Mouse (Mus musculus): ENCODE measurements around the gene Cyp4f37. TPM values are rescaled to one million over a fixed set of nuclear protein-coding genes. Genes with fewer than 3 reads are reported as not detected.
"Not testable (repeated sequence)": the region's sequence is repeated elsewhere in the genome, so short reads cannot be mapped to it uniquely, and the experiment has no call there.

Gene Cyp4f37
- total RNA-seq (2021), result not detected

- DNase-seq (ENCODE audit: low spot score in 2 of 2); intact Hi-C loops (cut with DNase I): not testable (repeated sequence)
Measured at GRCm38 (mm10) chr17:32621018-32621417, at the start of gene Cyp4f37. Gene Cyp4f37 (plus strand): TSS chr17:32621309.

DNA sequence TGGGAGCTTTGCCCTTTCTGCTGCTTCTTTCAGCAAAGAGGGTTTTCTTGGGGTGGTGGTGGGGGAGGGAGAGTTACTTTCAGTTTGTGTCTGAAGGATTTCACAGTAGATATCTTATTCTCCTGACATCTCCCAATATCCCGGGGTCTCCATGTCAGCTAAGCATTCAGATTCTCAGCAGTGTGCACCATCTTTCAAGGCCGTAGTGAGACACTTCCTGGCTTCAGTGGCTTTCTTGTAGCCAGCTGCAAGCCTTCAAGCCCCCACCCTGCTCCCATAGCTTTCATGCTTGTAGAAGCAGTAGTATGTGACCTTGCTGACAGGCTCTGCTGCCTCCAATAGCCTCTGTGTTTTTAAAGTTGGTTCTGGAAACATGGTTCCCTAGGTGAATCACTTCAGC, 47.8 kb upstream of the Cyp4f37 start:
- DNase-seq (ENCODE audit: low spot score in 2 of 2); intact Hi-C loops (cut with DNase I): not testable (repeated sequence)

- intact Hi-C loops (cut with DNase I), result no loop called here
Measured at GRCm38 (mm10) chr17:32577496-32578186, 43.5 kb upstream of the Cyp4f37 start.

DNA sequence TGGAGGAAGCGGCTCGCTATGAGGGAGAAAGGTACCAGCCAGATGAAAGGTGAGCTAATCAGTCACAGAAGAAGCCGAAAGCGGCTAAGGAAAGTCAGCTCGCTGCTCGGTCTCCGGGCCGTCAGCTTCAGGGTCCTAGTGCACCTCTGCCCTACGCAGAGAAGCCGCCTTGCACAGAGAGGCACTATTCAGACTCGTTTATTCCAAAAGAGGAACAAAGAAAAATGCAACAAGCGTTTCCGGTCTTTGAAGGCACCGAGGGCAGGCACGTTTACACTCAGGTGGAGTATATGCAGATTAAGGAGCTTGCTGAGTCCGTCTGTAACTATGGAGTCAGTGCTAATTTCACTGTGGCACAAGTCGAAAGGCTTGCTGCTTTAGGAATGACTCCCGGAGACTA, 24.6 kb upstream of the Cyp4f37 start:
- intact Hi-C loops (cut with DNase I), result no loop called here
- DNase-seq (ENCODE audit: low spot score in 2 of 2), result no peak

More at GRCm38 (mm10) chr17:32577496-32578186, 43.5 kb upstream of the Cyp4f37 start:
- no peak for DNase-seq (ENCODE audit: low spot score in 2 of 2)

DNA sequence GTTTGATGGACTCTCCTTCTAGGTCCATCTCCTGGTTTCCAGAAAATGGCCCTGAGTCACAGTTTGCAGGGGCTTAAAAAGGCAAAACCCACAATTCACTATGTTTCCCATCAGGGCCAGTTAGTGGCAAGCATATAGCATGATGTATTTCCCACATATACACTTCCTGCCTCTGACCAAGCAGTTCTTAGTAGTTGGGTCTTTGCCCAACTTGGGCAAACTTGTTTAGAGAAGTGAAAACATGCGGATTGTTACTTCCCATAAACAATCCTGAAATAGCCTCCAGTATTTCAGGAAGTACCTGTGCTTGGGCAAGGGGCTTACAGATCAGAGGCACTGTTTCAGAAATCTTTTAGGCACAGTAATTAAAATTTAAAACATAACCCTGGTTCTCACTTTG, 13.1 kb upstream of the Cyp4f37 start:
- no peak for DNase-seq (ENCODE audit: low spot score in 2 of 2)
- intact Hi-C loops (cut with DNase I), result no loop called here

DNA sequence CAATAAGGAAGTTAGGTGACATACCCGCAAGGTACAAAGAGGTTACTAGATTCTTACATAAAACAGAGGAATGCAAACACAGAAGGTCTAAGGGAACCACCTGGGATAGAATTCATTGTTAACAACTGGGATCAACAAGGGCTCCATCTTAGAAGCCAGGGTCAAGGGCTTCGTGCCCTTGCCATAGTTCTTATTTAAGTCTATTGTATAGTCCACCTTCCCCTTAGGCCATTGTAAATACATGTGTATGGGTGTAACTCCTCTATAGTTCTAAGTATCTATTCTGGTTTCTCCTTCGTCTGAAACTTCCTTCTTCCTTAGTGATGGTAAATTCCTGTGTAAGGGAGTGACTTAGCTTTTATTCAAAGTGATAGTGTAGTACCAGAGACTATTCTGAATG, 10.9 kb upstream of the Cyp4f37 start:
- intact Hi-C loops (cut with DNase I); DNase-seq (ENCODE audit: low spot score in 2 of 2): not testable (repeated sequence)

GRCm38 (mm10) chr17:32610896-32611295, 10.2 kb upstream of the Cyp4f37 start:
- DNase-seq (ENCODE audit: low spot score in 2 of 2), result no peak
- intact Hi-C loops (cut with DNase I), result no loop called here

DNA sequence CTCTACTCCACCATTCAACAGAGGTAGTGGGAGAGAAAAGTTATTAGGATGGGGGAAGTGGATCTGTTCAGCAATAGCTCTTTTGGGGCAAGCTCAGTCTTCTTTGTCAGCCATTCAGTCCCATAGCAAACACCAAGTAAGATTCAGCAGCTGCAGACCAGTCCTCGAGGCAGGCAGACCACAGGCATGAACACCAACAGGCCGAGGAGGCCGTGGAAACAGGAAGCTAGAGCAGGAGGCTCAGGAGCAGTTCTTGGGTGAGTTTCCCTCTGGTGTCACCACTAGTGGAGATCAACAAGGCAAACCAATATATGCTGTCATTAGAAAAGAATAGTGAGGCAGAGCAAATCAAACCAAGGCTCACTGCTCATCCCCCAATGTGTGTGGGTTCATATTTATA, 8.7 kb upstream of the Cyp4f37 start:
- intact Hi-C loops (cut with DNase I), result no loop called here
- DNase-seq (ENCODE audit: low spot score in 2 of 2), result no peak

- intact Hi-C loops (cut with DNase I), result no loop called here
- DNase-seq (ENCODE audit: low spot score in 2 of 2), result no peak
Measured at GRCm38 (mm10) chr17:32617252-32617651, 3.9 kb upstream of the Cyp4f37 start.

DNA sequence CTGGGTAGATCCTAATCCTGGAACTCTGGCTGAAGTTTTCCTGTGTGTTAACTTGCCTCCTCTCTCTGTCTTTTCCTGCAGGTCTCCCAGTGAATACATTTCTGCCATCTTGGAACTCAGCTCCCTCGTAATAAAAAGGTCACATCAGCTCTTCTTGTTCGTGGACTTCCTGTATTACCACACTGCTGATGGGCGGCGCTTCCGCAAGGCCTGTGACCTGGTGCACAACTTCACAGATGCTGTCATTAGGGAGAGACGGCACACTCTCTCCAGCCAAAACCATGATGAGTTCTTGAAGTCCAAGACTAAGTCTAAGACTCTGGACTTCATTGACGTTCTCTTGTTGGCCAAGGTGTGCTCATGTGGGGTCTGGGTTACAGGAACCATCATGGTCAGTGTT, 8.6 kb downstream of the Cyp4f37 start:
- DNase-seq (ENCODE audit: low spot score in 2 of 2); intact Hi-C loops (cut with DNase I): not testable (repeated sequence)

- intact Hi-C loops (cut with DNase I), result no loop called here
- no peak for DNase-seq (ENCODE audit: low spot score in 2 of 2)
Measured at GRCm38 (mm10) chr17:32631936-32632335, 10.8 kb downstream of the Cyp4f37 start.

GRCm38 (mm10) chr17:32634242-32634971, 13.3 kb downstream of the Cyp4f37 start:
- not testable (repeated sequence) for DNase-seq (ENCODE audit: low spot score in 2 of 2)
- intact Hi-C loops (cut with DNase I), result loop anchor here (2.0 kb wide), 1 partner anchor 86 kb away; no protein-coding TSS in a partner anchor

- DNase-seq (ENCODE audit: low spot score in 2 of 2), result peak; percentile 79 to 83
- intact Hi-C loops (cut with DNase I), result loop anchor here (2.0 to 5.0 kb wide), 3 partner anchors 47 to 317 kb away; no protein-coding TSS in a partner anchor
Measured at GRCm38 (mm10) chr17:32634972-32635314, 13.8 kb downstream of the Cyp4f37 start.

GRCm38 (mm10) chr17:32636341-32636740, 15.2 kb downstream of the Cyp4f37 start:
- intact Hi-C loops (cut with DNase I), result loop anchor here (5.0 kb wide), 2 partner anchors 46 to 316 kb away; no protein-coding TSS in a partner anchor
- DNase-seq (ENCODE audit: low spot score in 2 of 2), result no peak

DNA sequence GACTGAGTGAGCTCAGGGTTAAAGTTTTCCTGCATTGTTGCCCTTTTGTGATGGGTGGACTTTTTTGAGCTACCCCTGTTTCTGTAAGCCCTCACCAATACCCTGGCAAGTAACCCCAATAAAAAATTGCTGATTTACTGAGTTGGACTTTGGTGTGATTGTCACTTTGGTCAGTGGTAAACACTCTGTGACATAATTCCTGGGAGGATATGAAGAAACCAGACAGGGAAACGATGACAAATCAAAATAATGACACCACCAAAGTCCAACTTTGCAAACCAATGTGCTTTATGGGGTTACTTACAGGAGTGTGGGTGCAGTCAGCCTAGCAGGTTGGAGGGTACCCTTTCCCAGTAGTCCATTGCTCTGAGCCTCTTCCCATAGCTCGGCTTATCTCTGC, 16.0 kb downstream of the Cyp4f37 start:
- intact Hi-C loops (cut with DNase I), result loop anchor here (5.0 kb wide), 2 partner anchors 45 to 315 kb away; no protein-coding TSS in a partner anchor

DNA sequence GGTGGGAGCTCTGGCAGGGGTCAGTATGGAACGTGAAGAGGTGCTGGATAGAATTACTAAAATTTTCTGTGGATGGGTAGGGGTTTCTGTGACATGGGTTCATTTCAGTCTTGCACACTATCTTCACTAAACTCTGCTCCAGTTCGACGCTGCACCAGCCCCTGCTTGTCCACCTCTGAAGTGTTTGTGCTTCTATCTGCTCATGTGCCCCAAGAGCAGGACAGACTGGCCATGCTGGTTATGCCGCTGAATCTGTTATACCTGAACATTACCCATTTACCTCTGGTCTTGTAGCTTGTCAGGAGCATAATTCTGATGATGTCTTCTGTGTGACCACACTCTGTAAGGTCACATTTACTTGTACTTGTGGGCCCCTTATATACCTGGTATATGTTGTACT, 25.5 kb downstream of the Cyp4f37 start:
- no peak for DNase-seq (ENCODE audit: low spot score in 2 of 2)
- intact Hi-C loops (cut with DNase I), result no loop called here

More for the DNA sequence above, 16.0 kb downstream of the Cyp4f37 start:
- DNase-seq (ENCODE audit: low spot score in 2 of 2), result no peak

DNA sequence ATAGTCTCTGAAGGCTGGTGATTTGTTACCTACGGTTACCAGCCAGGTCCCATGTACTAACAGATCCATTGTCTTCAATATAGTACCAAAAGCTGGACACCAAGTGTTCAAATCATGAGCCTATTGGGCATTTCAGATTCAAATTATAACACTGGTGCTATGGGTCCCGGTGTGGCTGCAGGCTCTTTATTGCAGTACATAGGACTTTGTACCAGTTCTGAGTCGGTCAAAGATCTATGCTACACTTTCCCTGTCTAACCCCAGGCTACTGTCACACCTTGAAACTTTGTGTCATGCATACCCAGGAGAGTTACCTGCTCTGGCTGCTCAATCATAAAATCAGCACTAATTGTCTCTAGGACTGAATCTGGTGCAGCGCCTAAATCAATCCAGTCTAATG, 32.8 kb downstream of the Cyp4f37 start:
- intact Hi-C loops (cut with DNase I), result no loop called here
- DNase-seq (ENCODE audit: low spot score in 2 of 2), result no peak

- no peak for DNase-seq (ENCODE audit: low spot score in 2 of 2)
- intact Hi-C loops (cut with DNase I), result no loop called here
Measured at GRCm38 (mm10) chr17:32657041-32657440, 35.9 kb downstream of the Cyp4f37 start.

DNA sequence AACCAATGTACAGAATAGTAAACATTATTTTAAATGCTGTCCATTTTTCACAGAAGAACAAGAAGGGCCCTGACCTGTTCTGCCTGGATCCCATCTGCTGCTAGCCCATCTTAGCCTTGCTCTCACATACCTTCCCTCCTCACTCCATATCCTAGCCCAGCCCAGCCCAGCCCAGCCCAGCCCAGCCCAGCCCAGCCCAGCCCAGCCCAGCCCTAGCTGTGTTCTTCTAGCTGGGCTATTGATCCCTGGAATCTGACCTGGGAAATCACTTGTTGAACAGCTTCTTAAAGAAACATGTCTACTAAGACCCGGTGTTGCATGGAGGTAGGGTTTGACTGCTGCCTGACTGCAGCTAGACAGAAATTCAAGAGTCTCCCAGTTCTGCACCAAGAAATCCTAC, 37.1 kb downstream of the Cyp4f37 start:
- intact Hi-C loops (cut with DNase I), result no loop called here
- DNase-seq (ENCODE audit: low spot score in 2 of 2), result no peak

DNA sequence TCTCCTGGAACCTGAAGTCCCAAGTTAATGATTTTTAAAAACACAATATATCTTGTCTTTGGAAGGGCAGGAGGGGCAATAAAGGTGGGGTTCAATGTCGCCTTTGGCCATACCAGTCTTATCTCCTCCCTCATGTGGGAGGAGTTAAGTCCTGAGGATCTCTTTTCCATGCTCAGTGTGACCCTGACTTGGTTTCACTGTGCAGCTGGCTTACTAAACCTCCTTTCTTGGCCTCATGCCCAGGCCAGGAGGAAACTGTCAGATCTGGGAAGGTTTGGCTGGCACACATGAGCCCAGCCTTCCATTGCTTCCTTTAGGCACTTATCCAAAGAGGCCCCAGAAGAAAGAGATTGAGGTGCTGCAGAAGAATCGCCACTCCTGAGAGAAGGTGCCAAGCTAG, 37.6 kb downstream of the Cyp4f37 start, which contains the start of gene Cyp4f40:
Gene Cyp4f40, plus strand, starts transcription at position 189 of the 400 bp plus-strand sequence.
- no peak for DNase-seq (ENCODE audit: low spot score in 2 of 2)
- intact Hi-C loops (cut with DNase I), result no loop called here

GRCm38 (mm10) chr17:32673976-32674375, 52.9 kb downstream of the Cyp4f37 start:
- DNase-seq (ENCODE audit: low spot score in 2 of 2), result no peak
- intact Hi-C loops (cut with DNase I), result no loop called here

Measured in left cerebral cortex, postnatal 36 days (tissue).